Mouse (Mus musculus) midbrain, embryonic 13.5 days (tissue): ENCODE measurements around the gene Mrvi1. TPM values are rescaled to one million over a fixed set of nuclear protein-coding genes. Genes with fewer than 3 reads are reported as not detected.

Experiments used
- ATAC-seq: fragments of 200-750 bp; cut with Nextera tagmentation; 2 replicates; pipeline ENCODE4 v1.8.0; 2017; ENCODE audit warnings: mild to moderate bottlenecking, moderate TSS enrichment, moderate library complexity
- H3K27ac ChIP-seq: fragments of 300-500 bp; sonication (generic); 2 replicates; pipeline ENCODE4 v1.5.1; 2015; ENCODE audit warnings: inconsistent platforms, mild to moderate bottlenecking, moderate library complexity
- H3K27me3 ChIP-seq: fragments of 300-500 bp; sonication (generic); 2 replicates; pipeline ENCODE4 v1.6.1; 2015; ENCODE audit warnings: mild to moderate bottlenecking, inconsistent platforms
- H3K36me3 ChIP-seq: fragments of 300-500 bp; sonication (generic); 2 replicates; pipeline ENCODE4 v1.6.1; 2015; ENCODE audit warnings: mild to moderate bottlenecking, inconsistent platforms
- H3K4me1 ChIP-seq: fragments of 300-500 bp; sonication (generic); replicated peaks from 2 replicates; pipeline ENCODE4 v1.6.1; 2015; ENCODE audit warnings: inconsistent platforms
- H3K4me2 ChIP-seq: fragments of 300-500 bp; sonication (generic); replicated peaks from 2 replicates; pipeline ENCODE4 v1.6.1; 2015; ENCODE audit warnings: moderate library complexity, mild to moderate bottlenecking, inconsistent platforms
- H3K4me3 ChIP-seq: fragments of 300-500 bp; sonication (generic); replicated peaks from 2 replicates; pipeline ENCODE4 v1.5.1; 2015; ENCODE audit warnings: mild to moderate bottlenecking, inconsistent platforms
- H3K9ac ChIP-seq: fragments of 300-500 bp; sonication (generic); replicated peaks from 2 replicates; pipeline ENCODE4 v1.6.1; 2015; ENCODE audit warnings: mild to moderate bottlenecking, inconsistent platforms
- H3K9me3 ChIP-seq: fragments of 300-500 bp; sonication (generic); 2 replicates; pipeline ENCODE4 v1.6.1; 2016; ENCODE audit warnings: mild to moderate bottlenecking, inconsistent platforms
- WGBS: fragments of 180-500 bp; shearing (Covaris S2); methylation state at CpG from one replicate; pipeline ENCODE4 v1.1.7; 2015; 5-methylcytosine and 5-hydroxymethylcytosine counted together
- polyA plus RNA-seq: library from polyadenylated mRNA; unstranded; fragments of >200 nt; fragmentation: Nextera tagmentation; extraction: Ambion mirVana; gene quantifications from 2 replicates; pipeline ENCODE4 v1.2.1, GENCODE M21; 2015

The Mrvi1 gene
- polyA plus RNA-seq, 1 experiment from 2014 or later = 0.62 TPM

- no peak for ATAC-seq
- H3K9ac ChIP-seq = no peak overlapping the region
- H3K36me3 ChIP-seq = peaks cover 26% of the 10 kb centered on the region
- H3K9me3 ChIP-seq = no peaks in the 10 kb centered on the region
- H3K27ac ChIP-seq = no peak overlapping the region
- WGBS = 88% methylated on average over 1 of the region's 1 CpGs
- H3K4me1 ChIP-seq = no peaks in the 10 kb centered on the region
- no peak overlapping the region for H3K4me2 ChIP-seq
- no peaks in the 10 kb centered on the region for H3K27me3 ChIP-seq
- H3K4me3 ChIP-seq = no peak overlapping the region
Observed at GRCm38 (mm10) chr7:110833024-110833423, 149.2 kb downstream of the Mrvi1 start.

- Histone ChIP-seq H3K9ac (no peak overlapping the region), H3K4me3 (no peak overlapping the region), H3K27me3 (no peaks in the 10 kb centered on the region), H3K4me1 (no peaks in the 10 kb centered on the region), H3K4me2 (no peak overlapping the region), H3K9me3 (no peaks in the 10 kb centered on the region), H3K36me3 (peaks cover 32% of the 10 kb centered on the region), H3K27ac (no peak overlapping the region)
- no peak for ATAC-seq
- 92% methylated on average over 8 of the region's 8 CpGs for WGBS
Observed at GRCm38 (mm10) chr7:110823995-110824953, 158.0 kb downstream of the Mrvi1 start.

GRCm38 (mm10) chr7:110823593-110823992 is 158.7 kb downstream of the Mrvi1 start:
- no peak overlapping the region for H3K27ac ChIP-seq
- no peak for ATAC-seq
- no peak overlapping the region for H3K9ac ChIP-seq
- H3K27me3 ChIP-seq = no peaks in the 10 kb centered on the region
- H3K9me3 ChIP-seq = no peaks in the 10 kb centered on the region
- H3K4me1 ChIP-seq = no peaks in the 10 kb centered on the region
- H3K4me2 ChIP-seq = no peak overlapping the region
- 82% methylated on average over 4 of the region's 4 CpGs for WGBS
- H3K4me3 ChIP-seq = no peak overlapping the region
- H3K36me3 ChIP-seq = peaks cover 26% of the 10 kb centered on the region

DNA sequence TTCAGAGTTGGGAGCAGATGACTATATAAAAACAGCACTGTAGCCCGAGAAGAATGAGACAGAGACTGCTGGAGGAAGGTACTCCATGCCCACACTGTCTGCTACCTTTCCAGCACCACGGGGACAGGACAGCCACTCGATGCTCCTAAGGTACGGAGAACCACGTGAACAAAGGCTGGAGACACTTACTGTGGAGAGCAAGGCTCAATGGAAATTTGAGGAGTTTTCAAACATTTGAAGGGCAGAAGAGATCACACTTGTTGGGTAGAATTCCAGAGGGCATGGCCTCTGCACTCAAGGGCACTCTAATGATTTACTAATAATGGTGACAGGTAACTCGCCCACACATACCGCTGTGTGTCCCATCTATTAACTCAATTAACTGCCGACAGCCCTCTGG is 159.2 kb downstream of the Mrvi1 start:
- no peak overlapping the region for H3K4me3 ChIP-seq
- H3K9me3 ChIP-seq = no peaks in the 10 kb centered on the region
- peaks cover 24% of the 10 kb centered on the region for H3K36me3 ChIP-seq
- H3K27me3 ChIP-seq = no peaks in the 10 kb centered on the region
- H3K4me1 ChIP-seq = no peaks in the 10 kb centered on the region
- WGBS = 90% methylated on average over 8 of the region's 8 CpGs
- H3K27ac ChIP-seq = no peak overlapping the region
- H3K9ac ChIP-seq = no peak overlapping the region
- H3K4me2 ChIP-seq = no peak overlapping the region
- ATAC-seq = no peak

- Histone ChIP-seq H3K9ac (no peak overlapping the region), H3K9me3 (no peaks in the 10 kb centered on the region), H3K27me3 (no peaks in the 10 kb centered on the region), H3K4me3 (no peak overlapping the region), H3K4me1 (no peaks in the 10 kb centered on the region), H3K27ac (no peak overlapping the region), H3K36me3 (peaks cover 20% of the 10 kb centered on the region), H3K4me2 (no peak overlapping the region)
- WGBS = 87% methylated on average over 4 of the region's 4 CpGs
- no peak for ATAC-seq
Observed at GRCm38 (mm10) chr7:110822055-110822454, 160.2 kb downstream of the Mrvi1 start.

DNA sequence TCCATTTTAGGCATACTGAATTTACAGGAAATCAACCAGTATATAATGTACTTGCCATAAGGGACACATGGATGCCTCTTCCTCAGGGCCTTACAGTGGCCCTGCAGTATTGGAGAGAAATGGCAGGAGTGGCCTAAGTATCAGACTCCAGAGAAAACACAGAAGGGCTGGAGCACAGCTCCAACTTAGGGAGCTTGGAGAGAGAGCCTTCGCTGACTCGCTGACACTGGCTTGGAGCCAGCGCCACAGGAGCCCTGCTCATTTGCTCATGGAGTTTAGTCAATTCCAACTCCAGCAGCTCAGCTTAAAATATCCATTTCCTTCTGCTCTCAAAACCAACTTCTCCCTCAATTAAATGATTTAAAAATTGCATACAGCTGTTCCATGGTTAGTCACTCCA is 160.6 kb downstream of the Mrvi1 start:
- Histone ChIP-seq H3K36me3 (peaks cover 20% of the 10 kb centered on the region), H3K27ac (no peak overlapping the region), H3K9ac (no peak overlapping the region), H3K4me3 (no peak overlapping the region), H3K4me2 (no peak overlapping the region), H3K4me1 (no peaks in the 10 kb centered on the region), H3K27me3 (no peaks in the 10 kb centered on the region), H3K9me3 (no peaks in the 10 kb centered on the region)
- WGBS = 80% methylated on average over 3 of the region's 3 CpGs
- ATAC-seq = no peak

- H3K27ac ChIP-seq = no peak overlapping the region
Observed at GRCm38 (mm10) chr7:110821068-110821467, 161.2 kb downstream of the Mrvi1 start.

GRCm38 (mm10) chr7:110818787-110819350 is 163.4 kb downstream of the Mrvi1 start:
- Histone ChIP-seq H3K36me3 (peaks cover 7% of the 10 kb centered on the region), H3K27me3 (no peaks in the 10 kb centered on the region), H3K9ac (no peak overlapping the region), H3K27ac (no peak overlapping the region), H3K9me3 (no peaks in the 10 kb centered on the region), H3K4me2 (no peak overlapping the region), H3K4me1 (no peaks in the 10 kb centered on the region), H3K4me3 (no peak overlapping the region)
- WGBS = 91% methylated on average over 11 of the region's 11 CpGs
- no peak for ATAC-seq

More at GRCm38 (mm10) chr7:110821068-110821467, 161.2 kb downstream of the Mrvi1 start:
- peaks cover 20% of the 10 kb centered on the region for H3K36me3 ChIP-seq
- H3K4me2 ChIP-seq = no peak overlapping the region
- H3K4me1 ChIP-seq = no peaks in the 10 kb centered on the region
- no peak overlapping the region for H3K9ac ChIP-seq
- no peaks in the 10 kb centered on the region for H3K9me3 ChIP-seq
- no peak overlapping the region for H3K4me3 ChIP-seq
- ATAC-seq = no peak
- no peaks in the 10 kb centered on the region for H3K27me3 ChIP-seq
- WGBS = 64% methylated on average over 5 of the region's 5 CpGs

Other genes starting within 250 kb of the Mrvi1 start
- 2.9 and 3.7 TPM in 2 replicates for gene Ampd3, start 214.3 kb downstream of the Mrvi1 start, polyA plus RNA-seq
- 24.8 and 25.7 TPM in 2 replicates for gene Rnf141, start 138.0 kb downstream of the Mrvi1 start, polyA plus RNA-seq
- 4.2 and 5.3 TPM in 2 replicates for gene Lyve1, start 119.2 kb downstream of the Mrvi1 start, polyA plus RNA-seq
- gene Ctr9, start 46.5 kb upstream of the Mrvi1 start, polyA plus RNA-seq = 99.7 and 102 TPM in 2 replicates
- 1,301 and 1,321 TPM in 2 replicates for gene Eif4g2, start 100.6 kb upstream of the Mrvi1 start, polyA plus RNA-seq